Mouse (Mus musculus): Measurements from ENCODE around the gene Eloa. TPM values are rescaled to one million over a fixed set of nuclear protein-coding genes. Genes with fewer than 3 reads are reported as not detected.

Eloa gene
- polyA plus RNA-seq, 1 experiment from 2014 or later, result 32.5 TPM

- peaks cover 22% of the 10 kb centered on the region for H3K36me3 ChIP-seq (ENCODE audit: control insufficient read depth, insufficient read depth)
- WGBS, result 82% methylated on average over 9 of the region's 9 CpGs
- ATAC-seq, result no peak
- H3K27ac ChIP-seq (ENCODE audit: low read length), result no peak overlapping the region
- H3K9me3 ChIP-seq (ENCODE audit: control insufficient read depth, low read length), result no peaks in the 10 kb centered on the region
- H3K4me3 ChIP-seq (replicated peaks; ENCODE audit: low read length), result no peak overlapping the region
- H3K4me2 ChIP-seq (ENCODE audit: low read length), result no peak overlapping the region
- peaks cover 16% of the 10 kb centered on the region for H3K4me1 ChIP-seq (replicated peaks; ENCODE audit: control insufficient read depth, insufficient read depth, low read length)
- no peak overlapping the region for H3K9ac ChIP-seq (replicated peaks; ENCODE audit: low read depth, low read length)
- H3K27me3 ChIP-seq (replicated peaks; ENCODE audit: control insufficient read depth, insufficient read depth, low read length), result no peaks in the 10 kb centered on the region
These were observed 56.5 kb downstream of the Eloa start for GRCm38 (mm10) chr4:135965113-135965512.

- WGBS, result 3% methylated on average over 12 of the region's 12 CpGs
- peak overlapping the region; percentile 96 for H3K4me2 ChIP-seq (ENCODE audit: low read length)
- peak overlapping the region; percentile 87 for H3K9ac ChIP-seq (replicated peaks; ENCODE audit: low read depth, low read length)
- peaks cover 16% of the 10 kb centered on the region for H3K4me1 ChIP-seq (replicated peaks; ENCODE audit: control insufficient read depth, insufficient read depth, low read length)
- no peaks in the 10 kb centered on the region for H3K27me3 ChIP-seq (replicated peaks; ENCODE audit: control insufficient read depth, insufficient read depth, low read length)
- H3K36me3 ChIP-seq (ENCODE audit: control insufficient read depth, insufficient read depth), result peaks cover 25% of the 10 kb centered on the region
- ATAC-seq, result no peak
- no peak overlapping the region for H3K27ac ChIP-seq (ENCODE audit: low read length)
- no peaks in the 10 kb centered on the region for H3K9me3 ChIP-seq (ENCODE audit: control insufficient read depth, low read length)
- H3K4me3 ChIP-seq (replicated peaks; ENCODE audit: low read length), result peak overlapping the region; percentile 88
These were observed 57.1 kb downstream of the Eloa start for GRCm38 (mm10) chr4:135964426-135964825.

GRCm38 (mm10) chr4:135963457-135964193 is 57.9 kb downstream of the Eloa start, which contains the start of gene Gale:
Gale (plus strand) TSS chr4:135963727.
- Histone ChIP-seq H3K27me3 (replicated peaks; ENCODE audit: control insufficient read depth, insufficient read depth, low read length) (no peaks in the 10 kb centered on the region), H3K27ac (ENCODE audit: low read length) (peak within 1 kb of the TSS; percentile 69), H3K4me2 (ENCODE audit: low read length) (peak within 1 kb of the TSS; percentile 96), H3K9ac (replicated peaks; ENCODE audit: low read depth, low read length) (peak within 1 kb of the TSS; percentile 87), H3K36me3 (ENCODE audit: control insufficient read depth, insufficient read depth) (peaks cover 18% of the 10 kb centered on the region), H3K4me3 (replicated peaks; ENCODE audit: low read length) (peak within 1 kb of the TSS; percentile 88), H3K4me1 (replicated peaks; ENCODE audit: control insufficient read depth, insufficient read depth, low read length) (peaks cover 16% of the 10 kb centered on the region), H3K9me3 (ENCODE audit: control insufficient read depth, low read length) (no peaks in the 10 kb centered on the region)
- under 1% methylated on average over 56 of the region's 56 CpGs for WGBS
- ATAC-seq, result peak; percentile 96

- Histone ChIP-seq H3K9me3 (ENCODE audit: control insufficient read depth, low read length) (no peaks in the 10 kb centered on the region), H3K4me3 (replicated peaks; ENCODE audit: low read length) (peak overlapping the region; percentile 88), H3K4me2 (ENCODE audit: low read length) (peak overlapping the region; percentile 84), H3K4me1 (replicated peaks; ENCODE audit: control insufficient read depth, insufficient read depth, low read length) (peaks cover 16% of the 10 kb centered on the region), H3K27me3 (replicated peaks; ENCODE audit: control insufficient read depth, insufficient read depth, low read length) (no peaks in the 10 kb centered on the region), H3K36me3 (ENCODE audit: control insufficient read depth, insufficient read depth) (peaks cover 12% of the 10 kb centered on the region), H3K27ac (ENCODE audit: low read length) (peak overlapping the region; percentile 52), H3K9ac (replicated peaks; ENCODE audit: low read depth, low read length) (peak overlapping the region; percentile 87)
- ATAC-seq, result no peak; the same call in 1 of the 2 replicates
- WGBS, result 4% methylated on average over 15 of the region's 15 CpGs
These were observed 58.6 kb downstream of the Eloa start for GRCm38 (mm10) chr4:135962946-135963345.

- Histone ChIP-seq H3K4me1 (replicated peaks; ENCODE audit: control insufficient read depth, insufficient read depth, low read length) (peaks cover 16% of the 10 kb centered on the region), H3K4me2 (ENCODE audit: low read length) (no peak overlapping the region)
- 87% methylated on average over 7 of the region's 7 CpGs for WGBS
These were observed 59.4 kb downstream of the Eloa start for GRCm38 (mm10) chr4:135962198-135962597.

GRCm38 (mm10) chr4:135961709-135962108 is 59.9 kb downstream of the Eloa start:
- H3K27ac ChIP-seq (ENCODE audit: low read length), result no peak overlapping the region
- no peaks in the 10 kb centered on the region for H3K9me3 ChIP-seq (ENCODE audit: control insufficient read depth, low read length)
- H3K4me1 ChIP-seq (replicated peaks; ENCODE audit: control insufficient read depth, insufficient read depth, low read length), result peaks cover 16% of the 10 kb centered on the region
- H3K27me3 ChIP-seq (replicated peaks; ENCODE audit: control insufficient read depth, insufficient read depth, low read length), result no peaks in the 10 kb centered on the region
- no peak overlapping the region for H3K9ac ChIP-seq (replicated peaks; ENCODE audit: low read depth, low read length)
- 90% methylated on average over 5 of the region's 5 CpGs for WGBS
- peaks cover 4% of the 10 kb centered on the region; the same call in 1 of the 2 replicates for H3K36me3 ChIP-seq (ENCODE audit: control insufficient read depth, insufficient read depth)
- H3K4me2 ChIP-seq (ENCODE audit: low read length), result no peak overlapping the region
- no peak for ATAC-seq
- H3K4me3 ChIP-seq (replicated peaks; ENCODE audit: low read length), result no peak overlapping the region

More at GRCm38 (mm10) chr4:135962198-135962597, 59.4 kb downstream of the Eloa start:
- no peak overlapping the region for H3K4me3 ChIP-seq (replicated peaks; ENCODE audit: low read length)
- no peak overlapping the region for H3K27ac ChIP-seq (ENCODE audit: low read length)
- H3K36me3 ChIP-seq (ENCODE audit: control insufficient read depth, insufficient read depth), result peaks cover 5% of the 10 kb centered on the region; the same call in 1 of the 2 replicates
- H3K9me3 ChIP-seq (ENCODE audit: control insufficient read depth, low read length), result no peaks in the 10 kb centered on the region
- H3K27me3 ChIP-seq (replicated peaks; ENCODE audit: control insufficient read depth, insufficient read depth, low read length), result no peaks in the 10 kb centered on the region
- H3K9ac ChIP-seq (replicated peaks; ENCODE audit: low read depth, low read length), result no peak overlapping the region
- ATAC-seq, result no peak

- no peaks in the 10 kb centered on the region for H3K27me3 ChIP-seq (replicated peaks; ENCODE audit: control insufficient read depth, insufficient read depth, low read length)
- no peaks in the 10 kb centered on the region for H3K9me3 ChIP-seq (ENCODE audit: control insufficient read depth, low read length)
- H3K4me3 ChIP-seq (replicated peaks; ENCODE audit: low read length), result no peak overlapping the region
- no peak for ATAC-seq
- no peak overlapping the region for H3K27ac ChIP-seq (ENCODE audit: low read length)
- WGBS, result 21% methylated on average over 5 of the region's 5 CpGs
- no peak overlapping the region for H3K9ac ChIP-seq (replicated peaks; ENCODE audit: low read depth, low read length)
- H3K4me1 ChIP-seq (replicated peaks; ENCODE audit: control insufficient read depth, insufficient read depth, low read length), result peaks cover 16% of the 10 kb centered on the region
- peaks cover 4% of the 10 kb centered on the region; the same call in 1 of the 2 replicates for H3K36me3 ChIP-seq (ENCODE audit: control insufficient read depth, insufficient read depth)
- no peak overlapping the region for H3K4me2 ChIP-seq (ENCODE audit: low read length)
These were observed 60.8 kb downstream of the Eloa start for GRCm38 (mm10) chr4:135960717-135961116.

- no peaks in the 10 kb centered on the region for H3K9me3 ChIP-seq (ENCODE audit: control insufficient read depth, low read length)
- H3K9ac ChIP-seq (replicated peaks; ENCODE audit: low read depth, low read length), result no peak overlapping the region
- H3K4me1 ChIP-seq (replicated peaks; ENCODE audit: control insufficient read depth, insufficient read depth, low read length), result peaks cover 6% of the 10 kb centered on the region
- H3K4me2 ChIP-seq (ENCODE audit: low read length), result no peak overlapping the region
- no peak overlapping the region for H3K27ac ChIP-seq (ENCODE audit: low read length)
- no peaks in the 10 kb centered on the region for H3K27me3 ChIP-seq (replicated peaks; ENCODE audit: control insufficient read depth, insufficient read depth, low read length)
- no peak overlapping the region for H3K4me3 ChIP-seq (replicated peaks; ENCODE audit: low read length)
- peaks cover 6% of the 10 kb centered on the region; the same call in 1 of the 2 replicates for H3K36me3 ChIP-seq (ENCODE audit: control insufficient read depth, insufficient read depth)
- no peak for ATAC-seq
- WGBS, result 63% methylated on average over 8 of the region's 8 CpGs
These were observed 63.2 kb downstream of the Eloa start for GRCm38 (mm10) chr4:135958354-135958753.

GRCm38 (mm10) chr4:135955886-135956285 is 65.7 kb downstream of the Eloa start:
- Histone ChIP-seq H3K4me1 (replicated peaks; ENCODE audit: control insufficient read depth, insufficient read depth, low read length) (no peaks in the 10 kb centered on the region), H3K9me3 (ENCODE audit: control insufficient read depth, low read length) (0 out of 2 replicates have a peak, but pooled peaks cover 2% of the 10 kb centered on the region), H3K4me2 (ENCODE audit: low read length) (no peak overlapping the region), H3K36me3 (ENCODE audit: control insufficient read depth, insufficient read depth) (peaks cover 13% of the 10 kb centered on the region), H3K27ac (ENCODE audit: low read length) (no peak overlapping the region), H3K9ac (replicated peaks; ENCODE audit: low read depth, low read length) (no peak overlapping the region), H3K4me3 (replicated peaks; ENCODE audit: low read length) (no peak overlapping the region), H3K27me3 (replicated peaks; ENCODE audit: control insufficient read depth, insufficient read depth, low read length) (no peaks in the 10 kb centered on the region)
- no peak for ATAC-seq
- WGBS, result 85% methylated on average over 9 of the region's 9 CpGs
